Mouse (Mus musculus): ENCODE measurements around the gene Rpl36al. TPM values are rescaled to one million over a fixed set of nuclear protein-coding genes. Genes with fewer than 3 reads are reported as not detected.
"Not testable (repeated sequence)": the region's sequence is repeated elsewhere in the genome, so short reads cannot be mapped to it uniquely, and the experiment has no call there.

The Rpl36al gene
- total RNA-seq, 1 experiment from 2014 or later, result 891 TPM

DNA sequence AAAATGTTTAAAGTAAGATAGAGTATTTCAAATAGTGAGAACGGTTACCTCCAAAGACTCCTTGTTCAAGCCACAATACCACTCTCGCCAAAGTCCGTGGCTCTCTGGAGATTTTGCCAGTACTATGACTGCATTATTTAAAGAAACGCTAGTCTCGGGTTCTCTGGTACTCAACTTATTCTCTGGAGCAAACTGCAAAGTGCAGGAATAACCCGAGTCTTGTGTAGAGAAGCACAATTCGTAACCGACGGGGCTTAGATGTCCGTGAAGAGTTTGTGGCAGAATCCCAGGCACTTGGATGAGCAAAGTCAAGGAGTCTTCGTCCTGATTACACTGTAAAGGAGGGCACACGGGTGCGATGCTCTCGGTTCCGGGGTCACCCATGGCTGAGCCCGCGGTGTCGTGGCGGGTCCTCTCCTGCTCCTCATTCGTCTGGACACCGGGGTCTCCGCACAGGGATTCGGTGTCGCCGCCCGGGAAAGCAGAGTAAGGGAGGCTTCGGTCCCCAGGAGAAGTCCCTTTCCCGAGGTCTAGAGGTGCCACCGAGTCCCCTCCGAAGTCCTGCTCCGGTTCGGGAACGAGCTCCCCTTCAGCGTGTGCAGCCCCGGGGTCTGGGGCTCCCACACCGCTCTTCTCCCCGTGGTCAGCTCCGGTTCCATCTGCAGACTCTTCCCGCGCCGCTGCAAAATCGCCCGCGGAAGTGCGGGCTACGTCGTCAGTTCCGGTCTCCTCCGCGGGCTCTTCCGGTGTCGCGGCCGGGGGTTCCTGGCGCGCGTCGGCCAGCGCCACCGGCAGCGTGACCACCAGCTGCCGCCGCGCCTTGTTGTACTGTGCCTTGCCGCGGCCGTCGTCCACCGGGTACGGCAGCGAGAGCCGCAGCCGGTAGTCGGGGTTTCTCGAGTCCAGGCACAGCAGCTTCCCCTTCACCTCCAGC is 12.8 kb upstream of the Rpl36al start, which contains the start of gene Gm49383:
TSS of gene Gm49383 (minus strand) at position 661 of the 934 bp plus-strand sequence.
- ATAC-seq (replicated peaks; ENCODE audit: low read depth, poor library complexity, severe bottlenecking), result peak; percentile 78

DNA sequence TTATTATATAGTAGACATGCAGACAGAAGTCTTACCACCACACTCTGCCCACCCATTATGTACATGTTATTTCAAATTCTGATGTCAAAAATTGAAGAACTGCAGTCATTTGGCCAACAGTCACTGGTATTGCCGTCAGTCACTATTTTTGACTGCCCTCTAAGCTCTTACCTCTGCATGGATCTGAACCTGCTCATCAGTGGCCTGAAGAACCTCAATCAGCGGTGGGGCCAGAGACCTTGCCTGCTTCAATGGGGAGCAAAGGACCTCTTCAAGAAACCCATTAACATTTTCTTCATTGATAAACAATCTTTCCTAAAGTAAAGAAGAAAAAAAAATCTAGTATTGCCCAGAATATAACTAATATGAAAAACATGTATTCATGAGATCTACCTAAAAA is 8.8 kb upstream of the Rpl36al start:
- ATAC-seq (replicated peaks; ENCODE audit: low read depth, poor library complexity, severe bottlenecking), result no peak

DNA sequence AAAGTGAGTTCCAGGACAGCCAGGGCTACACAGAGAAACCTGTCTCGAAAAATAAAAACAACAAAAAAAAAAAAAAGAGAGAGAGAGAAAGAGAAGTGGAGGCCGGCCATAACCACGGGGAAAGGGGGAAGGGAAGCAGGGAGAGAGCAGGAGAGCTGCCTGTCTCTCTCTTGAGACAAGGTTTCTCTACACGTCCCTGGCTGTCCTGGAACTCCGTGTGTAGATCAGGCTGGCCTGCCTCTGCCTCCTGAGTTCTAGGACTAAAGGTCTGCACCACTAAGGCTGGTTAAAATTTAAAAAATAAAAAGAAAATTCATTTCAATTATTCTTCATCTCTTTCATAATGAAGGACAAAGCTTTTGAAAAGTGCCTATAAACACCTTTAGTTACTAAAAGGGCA is 7.5 kb upstream of the Rpl36al start:
- ATAC-seq (replicated peaks; ENCODE audit: low read depth, poor library complexity, severe bottlenecking), result no peak

DNA sequence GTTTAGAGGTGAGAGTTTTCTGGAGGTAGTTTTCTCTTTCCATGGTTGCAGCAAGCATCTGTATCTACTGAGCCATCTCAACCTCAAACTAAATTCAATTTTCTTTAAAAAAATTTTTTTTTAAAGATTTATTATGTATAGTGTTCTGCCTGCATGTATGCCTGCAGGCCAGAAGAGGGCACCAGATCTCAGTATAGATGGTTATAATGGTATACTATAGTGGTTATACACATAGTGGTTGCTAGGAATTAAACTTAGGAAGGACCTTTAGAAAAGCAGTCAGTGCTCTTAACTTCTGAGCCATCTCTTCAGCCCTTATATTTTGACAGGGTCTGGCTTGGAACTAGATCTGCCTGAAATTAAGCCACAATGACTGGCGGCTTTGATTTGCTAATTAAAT is 6.6 kb upstream of the Rpl36al start:
- ATAC-seq (replicated peaks; ENCODE audit: low read depth, poor library complexity, severe bottlenecking), result peak; percentile 71

DNA sequence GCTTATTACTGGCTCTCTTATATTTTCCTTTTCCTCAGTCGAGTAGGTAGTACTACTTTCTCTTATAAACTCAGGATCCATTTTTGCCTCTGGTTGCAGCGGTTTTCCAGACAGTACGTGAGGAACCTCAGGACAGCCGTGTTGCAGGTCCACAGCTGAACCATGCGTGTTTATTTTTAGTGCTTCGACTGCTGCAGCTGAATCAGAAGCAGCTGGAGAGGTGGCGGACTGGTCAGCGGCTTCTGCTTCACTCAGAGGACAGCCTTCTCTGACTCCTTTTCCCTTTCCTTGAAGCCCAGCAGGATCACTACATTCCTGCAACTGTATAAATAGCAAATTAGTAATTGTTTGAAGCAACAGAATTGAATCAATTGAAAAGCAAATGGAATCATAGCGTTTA is 6.2 kb upstream of the Rpl36al start:
- no peak for ATAC-seq (replicated peaks; ENCODE audit: low read depth, poor library complexity, severe bottlenecking)

DNA sequence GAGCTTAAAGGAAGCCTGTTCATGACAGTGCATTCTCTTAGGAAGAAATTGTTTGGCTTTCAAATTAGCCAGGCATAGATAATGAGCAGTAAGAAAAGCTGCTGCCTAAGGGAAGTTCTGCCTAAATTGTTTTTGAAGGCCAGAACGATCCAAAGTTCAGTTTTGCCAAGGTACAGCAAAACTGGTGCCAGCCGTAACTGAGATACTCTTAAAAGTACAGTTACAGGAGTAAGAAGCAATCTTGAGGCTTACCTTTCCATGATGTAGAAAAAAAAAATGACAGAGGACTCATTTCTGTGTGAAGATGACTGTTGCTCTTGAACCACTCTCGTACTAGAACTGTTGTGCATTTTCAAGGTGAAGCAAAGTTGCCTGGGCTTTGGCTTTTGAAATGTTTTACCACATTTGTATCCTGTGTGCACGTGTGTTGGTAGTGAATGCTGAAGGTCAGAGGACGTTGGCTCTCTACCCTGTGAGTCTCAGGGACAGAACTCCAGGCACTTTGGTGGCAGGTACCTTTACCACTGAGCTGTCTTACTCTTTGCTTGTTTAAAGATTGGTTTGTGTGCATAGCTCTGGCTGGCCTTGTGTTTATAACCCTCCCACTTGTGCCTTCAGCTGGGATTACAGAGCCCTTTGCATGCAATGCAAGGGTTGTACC is 3.1 kb upstream of the Rpl36al start:
- no peak for ATAC-seq (replicated peaks; ENCODE audit: low read depth, poor library complexity, severe bottlenecking)

DNA sequence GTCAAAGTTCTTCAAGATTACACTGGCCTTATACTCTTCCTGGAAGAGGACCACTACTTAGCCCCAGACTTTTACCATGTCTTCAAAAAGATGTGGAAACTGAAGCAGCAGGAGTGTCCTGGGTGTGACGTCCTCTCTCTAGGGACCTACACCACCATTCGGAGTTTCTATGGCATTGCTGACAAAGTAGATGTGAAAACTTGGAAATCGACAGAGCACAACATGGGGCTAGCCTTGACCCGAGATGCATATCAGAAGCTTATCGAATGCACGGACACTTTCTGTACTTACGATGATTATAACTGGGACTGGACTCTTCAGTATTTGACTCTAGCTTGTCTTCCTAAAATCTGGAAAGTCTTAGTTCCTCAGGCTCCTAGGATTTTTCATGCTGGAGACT is 1.5 kb upstream of the Rpl36al start:
- no peak for ATAC-seq (replicated peaks; ENCODE audit: low read depth, poor library complexity, severe bottlenecking)

DNA sequence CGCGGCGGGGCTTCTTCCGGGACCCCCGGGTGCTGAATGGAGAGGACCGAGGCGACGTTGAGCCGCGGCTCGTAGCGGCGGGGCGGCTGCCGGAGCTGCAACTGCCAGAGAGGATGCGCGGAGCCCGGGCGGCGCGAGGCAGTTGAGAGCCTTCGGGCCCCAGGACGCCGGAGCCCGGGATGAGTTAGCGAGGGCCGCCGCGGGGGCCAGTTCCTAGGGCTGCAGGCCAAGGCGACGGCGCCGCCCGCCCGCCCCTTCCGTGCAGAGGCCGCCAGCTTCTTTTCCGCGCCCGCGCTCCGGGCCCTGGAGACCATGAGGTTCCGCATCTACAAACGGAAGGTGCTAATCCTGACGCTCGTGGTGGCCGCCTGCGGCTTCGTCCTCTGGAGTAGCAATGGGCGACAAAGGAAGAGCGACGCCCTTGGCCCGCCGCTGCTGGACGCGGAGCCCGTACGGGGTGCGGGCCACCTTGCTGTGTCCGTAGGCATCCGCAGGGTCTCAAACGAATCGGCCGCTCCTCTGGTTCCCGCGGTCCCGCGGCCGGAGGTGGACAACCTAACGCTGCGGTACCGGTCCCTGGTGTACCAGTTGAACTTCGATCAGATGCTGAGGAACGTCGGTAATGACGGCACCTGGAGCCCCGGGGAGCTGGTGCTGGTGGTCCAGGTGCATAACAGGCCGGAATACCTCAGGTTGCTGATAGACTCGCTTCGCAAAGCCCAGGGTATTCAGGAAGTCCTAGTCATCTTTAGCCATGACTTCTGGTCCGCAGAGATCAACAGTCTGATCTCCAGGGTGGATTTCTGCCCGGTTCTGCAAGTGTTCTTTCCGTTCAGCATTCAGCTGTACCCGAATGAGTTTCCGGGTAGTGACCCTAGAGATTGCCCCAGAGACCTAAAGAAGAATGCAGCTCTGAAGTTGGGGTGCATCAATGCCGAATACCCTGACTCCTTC is 736 bp upstream of the Rpl36al start:
- peak; percentile 47 for ATAC-seq (replicated peaks; ENCODE audit: low read depth, poor library complexity, severe bottlenecking)

DNA sequence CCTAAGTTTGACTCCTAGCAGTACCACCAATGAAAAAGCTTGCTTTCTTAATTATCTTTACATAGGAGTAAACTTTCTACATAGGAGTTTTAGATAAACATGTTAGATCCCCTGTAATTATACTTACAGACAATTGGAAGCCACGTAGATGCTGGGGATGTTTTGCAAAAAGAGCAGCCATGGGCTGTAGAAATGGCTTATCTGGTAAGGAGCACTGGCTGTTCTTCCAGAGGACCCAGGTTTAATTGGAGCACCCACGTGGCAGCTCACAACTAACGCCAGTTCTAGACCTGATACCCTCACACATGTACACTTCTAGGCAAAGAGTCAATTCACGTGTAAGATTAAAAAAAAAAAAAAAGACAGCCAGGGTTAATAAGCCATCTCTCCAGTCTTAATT is 2.1 kb downstream of the Rpl36al start:
- no peak for ATAC-seq (replicated peaks; ENCODE audit: low read depth, poor library complexity, severe bottlenecking)

DNA sequence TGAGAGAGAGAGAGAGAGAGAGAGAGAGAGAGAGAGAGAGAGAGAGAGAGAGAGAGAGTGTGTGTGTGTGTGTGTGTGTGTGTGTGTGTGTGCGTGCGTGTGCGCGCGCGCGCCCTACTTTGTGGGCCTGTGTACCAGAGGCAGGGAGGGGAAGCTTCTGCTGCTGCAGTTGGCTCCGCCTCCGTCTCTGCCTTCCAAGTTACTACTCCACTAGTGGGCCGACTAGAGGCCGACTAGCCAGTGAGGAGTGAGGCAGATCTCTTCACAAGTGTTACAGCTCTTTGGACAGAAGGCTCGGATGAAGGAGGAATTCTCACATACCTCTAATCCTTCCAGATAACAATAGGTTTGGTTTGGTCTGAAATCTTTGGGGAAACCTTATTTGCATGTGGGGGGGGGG is 4.5 kb downstream of the Rpl36al start:
- ATAC-seq (replicated peaks; ENCODE audit: low read depth, poor library complexity, severe bottlenecking), result no peak

DNA sequence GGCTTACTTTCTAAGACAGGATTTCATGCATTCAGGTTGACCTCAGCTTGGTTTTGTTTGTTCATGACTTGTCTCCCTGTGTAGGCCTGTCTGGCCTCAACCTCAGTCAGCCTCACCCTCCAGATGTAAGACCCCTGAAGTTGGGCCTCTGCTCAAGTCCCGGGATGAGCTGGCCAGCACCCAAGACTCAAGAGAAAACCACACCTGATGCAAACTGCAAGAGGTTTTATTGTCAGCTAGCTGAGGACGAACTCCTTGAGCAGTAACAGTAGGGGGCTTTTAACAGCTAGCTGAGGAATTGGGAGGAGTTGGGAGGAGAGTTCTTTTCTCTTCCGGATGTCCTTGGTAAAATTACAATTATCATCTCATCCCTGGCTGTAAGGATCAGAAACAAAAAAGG is 6.4 kb downstream of the Rpl36al start:
- no peak for ATAC-seq (replicated peaks; ENCODE audit: low read depth, poor library complexity, severe bottlenecking)

DNA sequence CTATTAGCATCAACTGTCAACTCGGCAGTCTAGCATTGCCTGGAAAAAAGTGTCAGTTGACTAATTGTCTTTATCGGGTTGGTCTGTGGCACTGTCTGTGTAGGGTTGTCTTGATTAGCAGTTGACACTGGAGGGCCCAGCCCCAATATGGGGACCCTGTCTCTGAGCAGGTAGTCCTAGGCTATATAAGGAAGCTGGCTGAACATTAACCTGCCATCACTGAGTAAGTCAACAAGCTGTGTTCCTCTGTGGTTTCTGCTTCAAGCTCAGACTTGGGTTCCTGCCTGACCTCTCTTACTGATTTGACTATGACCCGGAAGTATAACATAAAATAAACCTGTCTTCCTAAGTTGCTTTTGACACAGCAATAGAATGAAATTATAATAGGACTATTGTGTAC is 7.9 kb downstream of the Rpl36al start:
- no peak for ATAC-seq (replicated peaks; ENCODE audit: low read depth, poor library complexity, severe bottlenecking)

DNA sequence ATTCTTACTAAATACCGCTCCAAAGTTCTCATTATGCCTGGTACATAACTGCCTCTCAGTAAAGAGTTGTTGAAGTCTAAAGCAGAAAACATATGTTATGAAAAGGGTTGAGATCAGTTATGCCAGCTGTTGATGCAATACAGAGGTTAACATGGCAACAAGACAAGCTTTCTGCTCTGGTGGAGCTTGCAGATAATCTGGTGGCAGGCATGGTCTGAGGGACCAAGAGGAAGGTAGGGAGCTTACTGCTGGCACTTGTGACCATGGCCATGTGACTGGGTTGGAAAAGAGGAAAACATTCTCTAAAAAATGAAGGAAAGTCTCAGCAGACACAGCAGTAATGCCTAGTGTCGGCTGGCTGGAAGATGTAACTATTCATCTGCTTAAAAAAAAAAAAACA is 12.6 kb downstream of the Rpl36al start:
- ATAC-seq (replicated peaks; ENCODE audit: low read depth, poor library complexity, severe bottlenecking), result no peak

DNA sequence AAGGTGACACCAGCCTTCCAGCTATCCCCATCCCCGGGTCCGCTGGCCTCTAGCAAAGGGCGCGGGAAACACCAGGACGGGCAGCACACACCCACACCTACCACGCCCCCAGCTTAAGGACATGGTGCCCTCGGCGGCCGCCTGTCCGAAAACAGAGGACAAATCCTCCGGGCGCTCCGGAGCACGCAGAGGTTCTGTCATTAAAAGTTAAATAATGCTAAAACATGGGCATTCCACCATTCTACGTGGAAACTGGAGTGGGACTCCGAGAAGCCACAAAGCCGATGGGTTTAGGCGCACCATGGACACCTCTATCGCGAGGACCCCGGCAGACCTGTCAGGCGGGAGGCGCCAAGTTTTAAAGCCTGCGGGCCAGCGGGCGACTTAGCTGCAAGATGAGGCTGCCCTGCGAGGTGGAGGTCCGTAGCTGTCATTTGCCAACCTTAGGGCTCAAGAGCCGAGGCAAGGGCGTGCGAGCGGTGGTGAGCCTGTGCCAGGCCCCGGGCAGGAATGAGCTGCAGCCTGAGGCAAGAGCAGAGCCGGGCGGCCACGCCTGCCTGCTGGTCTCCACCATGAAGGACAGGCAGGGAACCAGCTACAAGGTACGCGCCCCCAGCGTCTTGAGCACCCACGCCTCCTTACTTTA is 15.3 kb downstream of the Rpl36al start, which contains the start of gene Lrr1:
TSS of gene Lrr1 (plus strand) at position 354 of the 646 bp plus-strand sequence.
- peak; percentile 91 for ATAC-seq (replicated peaks; ENCODE audit: low read depth, poor library complexity, severe bottlenecking)

DNA sequence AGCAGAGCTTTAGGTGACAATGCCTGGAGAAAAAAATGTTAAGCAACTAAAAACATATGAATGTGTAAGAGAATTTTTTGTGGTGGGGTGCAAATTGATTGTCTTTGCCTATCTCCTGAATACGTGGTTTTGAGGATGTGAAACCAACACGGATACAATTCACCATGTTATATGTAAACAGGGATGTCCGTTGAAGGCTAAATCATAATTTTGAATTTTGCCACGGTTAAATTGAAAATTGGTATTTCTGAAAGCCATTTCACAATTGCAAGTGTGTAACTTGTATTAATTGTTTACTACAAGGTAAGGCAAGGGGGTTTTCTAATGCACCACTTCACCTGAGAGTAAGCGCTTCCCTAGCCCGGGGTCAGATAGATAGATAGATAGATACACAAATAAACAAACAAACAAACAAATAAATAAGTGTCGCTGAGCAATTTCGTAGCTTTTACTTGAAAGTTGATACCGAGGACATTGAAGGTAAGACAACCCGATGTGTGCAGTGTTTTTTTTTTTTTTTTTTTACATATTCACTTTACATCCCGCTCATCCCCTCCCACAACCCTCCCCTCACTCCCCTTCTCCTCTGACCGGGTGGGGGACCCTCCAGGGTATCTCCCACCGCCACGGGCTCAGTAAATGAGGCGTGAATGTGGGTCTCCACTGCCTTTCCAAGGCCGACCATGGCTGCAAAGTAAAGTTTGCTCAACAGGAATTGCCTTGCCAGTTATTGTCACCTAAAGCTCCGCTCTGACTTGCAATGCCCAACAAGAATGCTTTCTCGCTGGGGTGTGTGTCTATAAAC is 16.0 kb downstream of the Rpl36al start:
- ATAC-seq (replicated peaks; ENCODE audit: low read depth, poor library complexity, severe bottlenecking), result peak; percentile 11

DNA sequence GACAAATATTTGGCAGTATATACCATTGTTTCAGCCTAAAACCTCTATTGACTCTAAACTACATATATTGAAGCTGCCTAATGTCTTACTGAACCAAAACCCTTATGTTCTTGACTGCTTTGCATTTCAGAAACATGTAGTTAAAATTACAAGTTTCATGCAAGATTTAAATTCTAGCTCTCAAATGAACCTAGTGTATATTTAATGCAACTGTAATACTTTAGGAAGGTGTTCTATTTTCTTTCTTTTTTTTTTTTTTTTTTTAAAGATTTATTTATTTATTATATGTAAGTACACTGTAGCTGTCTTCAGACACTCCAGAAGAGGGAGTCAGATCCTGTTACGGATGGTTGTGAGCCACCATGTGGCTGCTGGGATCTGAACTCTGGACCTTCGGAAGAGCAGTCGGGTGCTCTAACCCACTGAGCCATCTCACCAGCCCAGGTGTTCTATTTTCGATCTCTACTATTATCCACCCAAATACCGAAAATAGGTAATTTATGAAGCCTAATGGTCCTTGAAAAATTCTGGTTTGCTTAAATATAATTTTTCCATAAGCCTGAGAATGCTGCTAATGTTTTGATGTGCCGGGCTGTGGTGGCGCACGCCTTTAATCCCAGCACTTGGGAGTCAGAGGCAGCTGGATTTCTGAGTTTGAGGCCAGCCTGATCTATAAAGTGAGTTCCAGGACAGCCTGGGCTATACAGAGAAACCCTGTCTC is 16.9 kb downstream of the Rpl36al start:
- not testable (repeated sequence) for ATAC-seq (replicated peaks; ENCODE audit: low read depth, poor library complexity, severe bottlenecking)

DNA sequence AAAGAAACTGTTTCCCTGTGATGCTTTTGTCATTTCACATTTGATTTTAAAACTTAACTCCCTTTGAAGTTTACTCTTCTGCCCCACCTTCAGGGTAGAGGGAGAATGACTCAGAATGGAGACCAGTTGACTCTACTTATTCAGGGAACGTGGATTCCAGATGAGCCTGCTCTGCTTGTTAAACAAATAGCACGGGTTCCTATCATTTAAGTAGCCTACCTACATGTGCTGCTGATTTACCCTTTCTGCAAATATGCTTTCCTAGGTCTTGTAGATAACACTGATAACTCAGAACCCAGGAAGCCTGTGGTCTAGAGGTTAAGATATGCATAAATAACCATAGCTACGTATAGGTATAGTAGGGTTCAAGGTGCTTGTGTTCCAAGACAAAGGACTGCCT is 19.0 kb downstream of the Rpl36al start:
- no peak for ATAC-seq (replicated peaks; ENCODE audit: low read depth, poor library complexity, severe bottlenecking)

DNA sequence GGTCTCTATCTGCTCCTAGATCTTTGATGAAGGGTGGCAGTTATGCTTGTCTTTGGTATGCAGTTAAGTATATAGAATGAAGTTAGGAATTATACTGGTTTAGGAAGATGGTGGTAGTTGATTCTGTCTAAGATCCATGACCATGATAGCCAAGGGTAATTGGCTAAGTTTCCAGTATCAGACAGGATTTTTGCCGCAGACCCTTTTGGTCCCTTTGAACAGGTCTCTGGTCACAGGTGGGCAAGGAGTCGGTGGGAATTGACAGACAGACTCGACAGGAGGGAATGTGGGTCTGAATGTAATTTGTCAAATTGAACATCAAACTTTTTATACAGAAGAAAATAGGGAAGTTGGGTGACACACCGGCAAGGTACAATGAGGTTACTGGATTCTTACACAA is 20.3 kb downstream of the Rpl36al start:
- not testable (repeated sequence) for ATAC-seq (replicated peaks; ENCODE audit: low read depth, poor library complexity, severe bottlenecking)

Measured in common myeloid progenitor, adult 5-6 weeks (primary cell).